Mouse (Mus musculus): ENCODE data around the gene Spsb1. TPM values are rescaled to one million over a fixed set of nuclear protein-coding genes. Genes with fewer than 3 reads are reported as not detected.

Gene Spsb1
- total and polyA plus RNA-seq, 3 experiments, result 0.04 to 0.19 (median 0.07) TPM

DNA sequence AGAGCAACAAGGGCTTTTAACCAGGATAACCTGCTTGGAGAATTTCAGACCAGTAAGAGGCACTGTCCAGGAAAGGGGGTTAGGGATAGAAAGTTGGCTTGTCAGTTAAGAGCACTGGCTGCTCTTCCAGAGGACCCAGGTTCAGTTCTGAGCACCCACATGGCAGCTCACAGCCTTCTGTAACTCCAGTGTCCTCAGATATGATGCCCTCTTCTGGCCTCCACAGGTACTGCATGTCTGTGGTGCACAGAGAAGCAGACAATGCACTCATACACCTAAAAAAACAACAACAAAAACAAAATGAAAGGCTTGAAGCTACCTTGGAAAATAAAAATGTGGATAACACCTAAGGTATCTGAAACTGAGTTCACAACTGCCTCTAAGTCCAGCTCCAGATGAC is 84.4 kb downstream of the Spsb1 start:
- Histone ChIP-seq H3K4me2 (ENCODE audit: insufficient read depth, low read depth, poor library complexity, severe bottlenecking) (no peak overlapping the region), H3K4me1 (ENCODE audit: control insufficient read depth in 1 of 2, insufficient read depth in 2 of 2) (peaks cover 7 to 24% of the 10 kb centered on the region in 2 experiments; a peak in 3 of 4 replicates), H3K27me3 (replicated peaks) (peaks cover 61% of the 10 kb centered on the region), H3K27ac (ENCODE audit: insufficient read depth, low read depth) (no peak overlapping the region), H3K9ac (ENCODE audit: insufficient read depth, low read depth) (no peak overlapping the region), H3K36me3 (replicated peaks in 1 of 2; ENCODE audit: control insufficient read depth in 1 of 2, insufficient read depth in 1 of 2, low read length in 1 of 2) (no peaks in the 10 kb centered on the region), H3K9me3 (replicated peaks; ENCODE audit: low read length) (peaks cover 9% of the 10 kb centered on the region), H3K79me2 (replicated peaks; ENCODE audit: control insufficient read depth, extremely low read depth, insufficient read depth, poor library complexity, severe bottlenecking) (no peaks in the 10 kb centered on the region), H3K4me3 (replicated peaks in 1 of 3; ENCODE audit: low read depth in 2 of 3, low read length in 2 of 3, poor library complexity in 1 of 3) (no peak overlapping the region)
- dilution Hi-C loops (cut with MboI; ENCODE audit: extremely low pct_ligation_motif_present, extremely low pct_unique_long_range_greater_than_20kb, low sequenced_read_pairs) (no loop called here), in situ Hi-C loops (cut with MboI; ENCODE audit: low pct_ligation_motif_present, low pct_unique_long_range_greater_than_20kb, low sequenced_read_pairs) (loop anchor here (10.0 kb wide), 1 partner anchor 74 kb away; no protein-coding TSS in a partner anchor)
- no peak for DNase-seq (ENCODE audit: extremely low read depth)
- TF ChIP-seq BHLHE40 (IDR thresholded peaks at IDR 0.05; ENCODE audit: low read depth, low read length) (no peak), SMC3 (IDR thresholded peaks at IDR 0.05; ENCODE audit: low read depth, low read length) (peak; percentile 22), CTCF (conservative IDR thresholded peaks at IDR 0.05 in 1 of 2, IDR thresholded peaks at IDR 0.05 in 1 of 2; ENCODE audit: low read depth in 2 of 2, low read length in 2 of 2) (peak; percentile 24 to 26; a peak in 2 of 4 replicates)

DNA sequence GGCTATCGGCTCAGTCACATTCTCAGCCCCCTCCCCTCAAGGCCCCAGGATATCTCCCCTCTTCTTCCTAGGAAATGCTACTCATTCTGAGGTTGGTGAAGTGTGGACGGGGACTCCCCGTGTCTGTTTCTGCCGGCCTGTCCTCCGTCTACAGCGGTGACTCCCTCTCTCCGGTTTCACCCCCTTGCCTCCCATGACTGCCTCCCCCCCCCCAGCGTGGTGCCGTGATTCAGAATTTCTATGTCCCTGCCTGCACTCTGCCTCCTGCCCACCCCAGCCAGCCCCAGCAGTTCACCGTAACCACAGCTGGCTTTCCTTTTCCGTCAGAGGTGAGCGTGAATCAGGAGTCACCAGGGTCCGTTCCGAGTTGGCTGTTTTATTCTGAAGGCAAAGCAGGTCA is 86.1 kb downstream of the Spsb1 start:
- Histone ChIP-seq H3K4me2 (ENCODE audit: insufficient read depth, low read depth, poor library complexity, severe bottlenecking) (peak overlapping the region; percentile 31; the same call in 1 of the 2 replicates), H3K9me3 (replicated peaks; ENCODE audit: low read length) (peaks cover 14% of the 10 kb centered on the region), H3K4me1 (ENCODE audit: control insufficient read depth in 1 of 2, insufficient read depth in 2 of 2) (peaks cover 7 to 24% of the 10 kb centered on the region in 2 experiments; a peak in 3 of 4 replicates), H3K79me2 (replicated peaks; ENCODE audit: control insufficient read depth, extremely low read depth, insufficient read depth, poor library complexity, severe bottlenecking) (no peaks in the 10 kb centered on the region), H3K27me3 (replicated peaks) (peaks cover 60% of the 10 kb centered on the region), H3K9ac (ENCODE audit: insufficient read depth, low read depth) (no peak overlapping the region), H3K4me3 (replicated peaks in 1 of 3; ENCODE audit: low read depth in 2 of 3, low read length in 2 of 3, poor library complexity in 1 of 3) (peak overlapping the region in 1 of 3 experiments; percentile 2), H3K27ac (ENCODE audit: insufficient read depth, low read depth) (no peak overlapping the region), H3K36me3 (replicated peaks in 1 of 2; ENCODE audit: control insufficient read depth in 1 of 2, insufficient read depth in 1 of 2, low read length in 1 of 2) (no peaks in the 10 kb centered on the region)
- peak; percentile 78 for DNase-seq (ENCODE audit: extremely low read depth)
- in situ Hi-C loops (cut with MboI; ENCODE audit: low pct_ligation_motif_present, low pct_unique_long_range_greater_than_20kb, low sequenced_read_pairs) (no loop called here), dilution Hi-C loops (cut with MboI; ENCODE audit: extremely low pct_ligation_motif_present, extremely low pct_unique_long_range_greater_than_20kb, low sequenced_read_pairs) (no loop called here)
- TF ChIP-seq USF1 (IDR thresholded peaks at IDR 0.05; ENCODE audit: low read depth, low read length) (no peak), E2F4 (IDR thresholded peaks at IDR 0.05; ENCODE audit: insufficient replicate concordance, low read depth, low read length) (no peak), MAFK (IDR thresholded peaks at IDR 0.05; ENCODE audit: insufficient replicate concordance, low read length) (0 out of 2 replicates have a peak, but pooled peaks have one; percentile 12), IRF4 (IDR thresholded peaks at IDR 0.05; ENCODE audit: low read depth, low read length) (peak; percentile 84), BHLHE40 (IDR thresholded peaks at IDR 0.05; ENCODE audit: low read depth, low read length) (peak; percentile 79), MEF2A (IDR thresholded peaks at IDR 0.05; ENCODE audit: borderline replicate concordance, low read depth, low read length) (peak; percentile 69; the same call in 1 of the 2 replicates), TCF12 (IDR thresholded peaks at IDR 0.05; ENCODE audit: low read depth, low read length) (peak; percentile 72; the same call in 1 of the 2 replicates), MAZ (IDR thresholded peaks at IDR 0.05; ENCODE audit: low read depth, low read length) (peak; percentile 91), EP300 (IDR thresholded peaks at IDR 0.05; ENCODE audit: low read length) (peak; percentile 53; the same call in 1 of the 2 replicates), ETS1 (conservative IDR thresholded peaks at IDR 0.05; ENCODE audit: low read depth, low read length) (peak; percentile 93)

DNA sequence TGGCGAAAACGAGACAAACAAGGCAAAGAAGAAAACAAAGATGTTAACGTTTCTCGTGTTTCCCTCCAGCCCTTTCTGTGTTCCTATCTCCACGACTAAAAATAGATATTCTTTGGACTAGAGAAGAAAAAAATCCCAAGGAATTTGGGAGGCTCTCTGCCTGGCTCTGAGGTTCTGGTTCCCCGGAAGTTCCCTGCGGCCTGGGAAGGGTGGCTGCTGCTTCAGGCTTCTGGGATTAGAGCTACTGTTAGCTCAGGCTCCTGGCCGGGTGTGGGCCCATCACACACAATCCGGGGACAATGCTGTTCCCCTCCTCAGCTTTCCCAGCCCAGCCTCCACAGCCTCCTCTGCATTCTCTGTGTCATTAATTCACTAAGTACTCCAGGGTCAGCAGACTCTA is 86.8 kb downstream of the Spsb1 start:
- peaks cover 14% of the 10 kb centered on the region for H3K9me3 ChIP-seq (replicated peaks; ENCODE audit: low read length)
- H3K27ac ChIP-seq (ENCODE audit: insufficient read depth, low read depth), result no peak overlapping the region
- in situ Hi-C loops (cut with MboI; ENCODE audit: low pct_ligation_motif_present, low pct_unique_long_range_greater_than_20kb, low sequenced_read_pairs) (no loop called here), dilution Hi-C loops (cut with MboI; ENCODE audit: extremely low pct_ligation_motif_present, extremely low pct_unique_long_range_greater_than_20kb, low sequenced_read_pairs) (no loop called here)
- no peak overlapping the region for H3K4me2 ChIP-seq (ENCODE audit: insufficient read depth, low read depth, poor library complexity, severe bottlenecking)
- H3K9ac ChIP-seq (ENCODE audit: insufficient read depth, low read depth), result no peak overlapping the region
- no peaks in the 10 kb centered on the region for H3K79me2 ChIP-seq (replicated peaks; ENCODE audit: control insufficient read depth, extremely low read depth, insufficient read depth, poor library complexity, severe bottlenecking)
- no peaks in the 10 kb centered on the region for H3K36me3 ChIP-seq (replicated peaks in 1 of 2; ENCODE audit: control insufficient read depth in 1 of 2, insufficient read depth in 1 of 2, low read length in 1 of 2)
- DNase-seq (ENCODE audit: extremely low read depth), result no peak
- peaks cover 57% of the 10 kb centered on the region for H3K27me3 ChIP-seq (replicated peaks)
- no peak overlapping the region for H3K4me3 ChIP-seq (replicated peaks in 1 of 3; ENCODE audit: low read depth in 2 of 3, low read length in 2 of 3, poor library complexity in 1 of 3)
- peaks cover 7 to 24% of the 10 kb centered on the region in 2 experiments; a peak in 3 of 4 replicates for H3K4me1 ChIP-seq (ENCODE audit: control insufficient read depth in 1 of 2, insufficient read depth in 2 of 2)
- TF ChIP-seq ZKSCAN1 (IDR thresholded peaks at IDR 0.05; ENCODE audit: borderline replicate concordance, low read depth, low read length) (no peak), USF1 (IDR thresholded peaks at IDR 0.05; ENCODE audit: low read depth, low read length) (no peak), ZMIZ1 (IDR thresholded peaks at IDR 0.05; ENCODE audit: low read depth, low read length) (no peak), IRF4 (IDR thresholded peaks at IDR 0.05; ENCODE audit: low read depth, low read length) (no peak), GABPA (IDR thresholded peaks at IDR 0.05; ENCODE audit: insufficient replicate concordance, low read depth, low read length) (no peak), MEF2A (IDR thresholded peaks at IDR 0.05; ENCODE audit: borderline replicate concordance, low read depth, low read length) (no peak), JUN (IDR thresholded peaks at IDR 0.05; ENCODE audit: insufficient read depth, low read depth, low read length) (no peak)
